Mouse (Mus musculus) CD4-positive naive resting alpha-beta T cell, adult 76 days (primary cell): Measurements from ENCODE around the gene AU018091. TPM values are rescaled to one million over a fixed set of nuclear protein-coding genes. Genes with fewer than 3 reads are reported as not detected.

Source experiments
- total RNA-seq: library from RNA; stranded (reverse); gene quantifications from one replicate; pipeline ENCODE4 v1.2.4, GENCODE M21; 2023

AU018091 gene
- not detected for total RNA-seq

DNA sequence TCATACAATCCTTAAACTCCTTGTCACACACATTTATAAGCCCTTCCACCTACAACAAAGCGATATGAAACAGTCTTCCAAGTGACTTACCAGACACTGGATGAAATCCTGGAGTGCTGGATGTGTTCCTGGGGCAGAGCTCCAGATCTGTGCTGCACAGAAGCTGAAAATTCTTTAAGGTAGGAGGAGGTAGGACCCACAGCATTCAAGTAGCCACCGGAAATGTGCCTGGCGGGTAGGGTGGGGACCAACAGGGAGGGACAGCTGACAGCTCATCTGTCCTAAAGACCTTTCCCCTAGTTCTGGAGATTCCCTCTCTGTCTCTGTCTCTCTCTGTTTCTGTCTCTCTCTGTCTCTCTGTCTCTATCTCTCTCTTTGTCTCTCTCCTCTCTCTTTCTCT lies at the start of gene AU018091:
Gene AU018091 (minus strand): TSS at position 279 of the 400 bp plus-strand sequence.

Other genes with a start within 250 kb of the AU018091 start
- gene Nlrp12, start 80.5 kb upstream of the AU018091 start, total RNA-seq: 0.21 TPM
- gene Myadm, start 119.9 kb upstream of the AU018091 start, total RNA-seq: 14.2 TPM
- 1.5 TPM for gene Prkcg, start 120.0 kb upstream of the AU018091 start, total RNA-seq
- gene Cacng7, start 163.8 kb upstream of the AU018091 start, total RNA-seq: not detected
- not detected for gene Cacng8, start 221.5 kb upstream of the AU018091 start, total RNA-seq